ENCODE assay signal across 16 mouse cellular contexts in genomic region chr3:139404673-139405072, GRCm38 (mm10).
"Had no signal": no experiment of that assay in that cellular context is flagged by ENCODE, and none has a peak within 500 bp of the region (broad histone marks: within the 10 kb centered on the region; RNA-seq: fewer than 3 reads in every experiment).

No protein-coding gene starts in this region.

- H3K27ac ChIP-seq: neural tube, embryonic 13.5 days; neural tube, embryonic 15.5 days; stomach, embryonic 15.5 days; stomach, postnatal 0 days had no signal

- H3K36me3 ChIP-seq: neural tube, embryonic 13.5 days; neural tube, embryonic 15.5 days; stomach, embryonic 15.5 days had no signal

- H3K9ac ChIP-seq: neural tube, embryonic 13.5 days; neural tube, embryonic 15.5 days; stomach, embryonic 15.5 days had no signal

- H3K9me3 ChIP-seq: neural tube, embryonic 13.5 days; neural tube, embryonic 15.5 days; stomach, embryonic 15.5 days had no signal

- DNase-seq: retina, postnatal 1 day; right cerebral cortex, adult 18-20 months; right cerebral cortex, postnatal 14 days; right cerebral cortex, postnatal 25 days; right cerebral cortex, postnatal 4 days; spleen, adult 18-20 months; thymus, adult 18-20 months; thymus, adult 2 months; thymus, postnatal 14 days; thymus, postnatal 25 days; thymus, postnatal 36 days; thymus, postnatal 4 days had no signal

- H3K4me3 ChIP-seq: neural tube, embryonic 13.5 days; neural tube, embryonic 15.5 days; stomach, embryonic 15.5 days had no signal

- H3K4me2 ChIP-seq: neural tube, embryonic 13.5 days; neural tube, embryonic 15.5 days; stomach, embryonic 15.5 days had no signal

- H3K27me3 ChIP-seq: neural tube, embryonic 13.5 days; neural tube, embryonic 15.5 days; stomach, embryonic 15.5 days had no signal

- H3K4me1 ChIP-seq: neural tube, embryonic 13.5 days; neural tube, embryonic 15.5 days; stomach, embryonic 15.5 days had no signal
